Mouse (Mus musculus): ENCODE data around the gene Hoxa7. TPM values are rescaled to one million over a fixed set of nuclear protein-coding genes. Genes with fewer than 3 reads are reported as not detected.

Gene Hoxa7
- polyA plus RNA-seq, 1 experiment: 2.5 TPM

DNA sequence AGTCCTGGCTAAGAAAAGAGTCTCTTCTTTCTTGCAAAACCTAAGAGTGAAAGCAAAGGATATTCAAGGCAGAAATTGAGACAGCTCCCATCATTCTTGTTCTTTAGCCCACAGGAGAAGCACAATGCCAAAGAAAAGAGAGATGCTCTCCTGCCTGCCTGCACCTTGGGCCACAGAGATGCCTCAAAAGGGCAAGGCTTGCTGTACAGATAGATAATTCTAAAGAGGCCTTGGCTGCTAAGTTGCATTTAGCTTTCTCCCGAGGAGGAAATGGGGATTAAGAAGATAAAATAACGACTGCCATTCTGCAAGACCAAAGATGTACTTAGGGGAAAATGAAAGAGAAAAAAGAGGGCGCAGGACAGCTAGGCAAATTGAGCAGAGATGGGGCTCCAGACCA is 25.3 kb upstream of the Hoxa7 start:
- H3K27me3 ChIP-seq (ENCODE audit: control insufficient read depth, insufficient read depth, low read length): peaks cover 90% of the 10 kb centered on the region

GRCm38 (mm10) chr6:52246403-52246803 is 24.7 kb upstream of the Hoxa7 start:
- H3K4me1 ChIP-seq (ENCODE audit: control insufficient read depth, insufficient read depth, insufficient read length, low read length): no peaks in the 10 kb centered on the region; the same call in 1 of the 2 replicates
- H3K27me3 ChIP-seq (ENCODE audit: control insufficient read depth, insufficient read depth, low read length): peaks cover 90% of the 10 kb centered on the region
- H3K27ac ChIP-seq (ENCODE audit: insufficient read depth, low read depth, low read length): no peak overlapping the region
- no peak overlapping the region for H3K4me3 ChIP-seq (ENCODE audit: low read depth, low read length)
- TF ChIP-seq CTCF (IDR thresholded peaks at IDR 0.05; ENCODE audit: extremely low read depth, insufficient read length, insufficient replicate concordance, low read depth, low read length): no peak
- TF ChIP-seq POLR2A (IDR thresholded peaks at IDR 0.05; ENCODE audit: low read depth, low read length): no peak
- WGBS: 3% methylated on average over 26 of the region's 26 CpGs
- no peaks in the 10 kb centered on the region for H3K36me3 ChIP-seq (ENCODE audit: control insufficient read depth, insufficient read depth, low read length)

More for the DNA sequence above, 25.3 kb upstream of the Hoxa7 start:
- Histone ChIP-seq H3K27ac (ENCODE audit: insufficient read depth, low read depth, low read length) (no peak overlapping the region), H3K4me3 (ENCODE audit: low read depth, low read length) (no peak overlapping the region), H3K4me1 (ENCODE audit: control insufficient read depth, insufficient read depth, insufficient read length, low read length) (no peaks in the 10 kb centered on the region; the same call in 1 of the 2 replicates), H3K36me3 (ENCODE audit: control insufficient read depth, insufficient read depth, low read length) (no peaks in the 10 kb centered on the region)
- 4% methylated on average over 3 of the region's 3 CpGs for WGBS
- no peak for TF ChIP-seq CTCF (IDR thresholded peaks at IDR 0.05; ENCODE audit: extremely low read depth, insufficient read length, insufficient replicate concordance, low read depth, low read length)
- no peak for TF ChIP-seq POLR2A (IDR thresholded peaks at IDR 0.05; ENCODE audit: low read depth, low read length)

GRCm38 (mm10) chr6:52245757-52246142 is 24.1 kb upstream of the Hoxa7 start, which contains the start of gene Hoxa11:
TSS of gene Hoxa11 (minus strand) at chr6:52245810.
- TF ChIP-seq POLR2A (IDR thresholded peaks at IDR 0.05; ENCODE audit: low read depth, low read length): no peak
- no peak for TF ChIP-seq CTCF (IDR thresholded peaks at IDR 0.05; ENCODE audit: extremely low read depth, insufficient read length, insufficient replicate concordance, low read depth, low read length)
- 4% methylated on average over 20 of the region's 20 CpGs for WGBS
- Histone ChIP-seq H3K27ac (ENCODE audit: insufficient read depth, low read depth, low read length) (no peak within 1 kb of the TSS), H3K36me3 (ENCODE audit: control insufficient read depth, insufficient read depth, low read length) (no peaks in the 10 kb centered on the region), H3K4me1 (ENCODE audit: control insufficient read depth, insufficient read depth, insufficient read length, low read length) (no peaks in the 10 kb centered on the region; the same call in 1 of the 2 replicates), H3K4me3 (ENCODE audit: low read depth, low read length) (no peak within 1 kb of the TSS), H3K27me3 (ENCODE audit: control insufficient read depth, insufficient read depth, low read length) (peaks cover 93% of the 10 kb centered on the region)

DNA sequence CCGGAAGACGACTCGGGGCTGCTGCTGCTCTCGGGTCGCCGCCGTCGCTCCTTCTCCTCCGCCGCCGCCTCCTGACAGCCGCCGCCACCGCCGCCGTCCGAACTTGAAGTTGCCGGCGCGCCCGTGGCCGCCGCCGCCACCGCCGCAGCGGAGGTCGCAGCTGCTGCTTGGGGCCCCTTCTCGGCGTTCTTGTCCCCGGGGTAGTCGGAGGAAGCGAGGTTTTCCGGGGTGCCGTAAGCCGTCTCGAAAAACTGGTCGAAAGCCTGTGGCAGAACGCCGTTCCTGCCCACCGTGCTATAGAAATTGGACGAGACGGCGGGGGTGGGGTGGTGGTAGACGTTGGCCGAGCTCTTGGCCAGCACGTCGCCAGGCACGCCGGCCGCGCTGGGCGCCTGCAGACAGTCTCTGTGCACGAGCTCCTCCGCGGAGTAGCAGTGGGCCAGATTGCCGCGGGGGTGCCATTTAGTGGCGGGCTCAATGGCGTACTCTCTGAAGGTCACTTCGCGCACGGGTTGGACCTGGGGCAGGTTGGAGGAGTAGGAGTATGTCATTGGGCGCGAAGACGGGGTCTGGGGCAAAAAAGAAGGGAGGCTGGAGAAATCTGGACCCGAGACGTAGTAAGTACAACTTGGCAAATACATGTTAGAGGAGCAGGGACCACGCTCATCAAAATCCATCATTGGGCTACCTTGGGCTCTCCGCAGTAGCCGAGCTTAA is 23.5 kb upstream of the Hoxa7 start:
- no peaks in the 10 kb centered on the region for H3K36me3 ChIP-seq (ENCODE audit: control insufficient read depth, insufficient read depth, low read length)
- H3K4me1 ChIP-seq (ENCODE audit: control insufficient read depth, insufficient read depth, insufficient read length, low read length): no peaks in the 10 kb centered on the region; the same call in 1 of the 2 replicates
- WGBS: 4% methylated on average over 71 of the region's 71 CpGs
- no peak overlapping the region for H3K4me3 ChIP-seq (ENCODE audit: low read depth, low read length)
- H3K27ac ChIP-seq (ENCODE audit: insufficient read depth, low read depth, low read length): no peak overlapping the region
- TF ChIP-seq POLR2A (IDR thresholded peaks at IDR 0.05; ENCODE audit: low read depth, low read length): no peak
- H3K27me3 ChIP-seq (ENCODE audit: control insufficient read depth, insufficient read depth, low read length): peaks cover 94% of the 10 kb centered on the region

DNA sequence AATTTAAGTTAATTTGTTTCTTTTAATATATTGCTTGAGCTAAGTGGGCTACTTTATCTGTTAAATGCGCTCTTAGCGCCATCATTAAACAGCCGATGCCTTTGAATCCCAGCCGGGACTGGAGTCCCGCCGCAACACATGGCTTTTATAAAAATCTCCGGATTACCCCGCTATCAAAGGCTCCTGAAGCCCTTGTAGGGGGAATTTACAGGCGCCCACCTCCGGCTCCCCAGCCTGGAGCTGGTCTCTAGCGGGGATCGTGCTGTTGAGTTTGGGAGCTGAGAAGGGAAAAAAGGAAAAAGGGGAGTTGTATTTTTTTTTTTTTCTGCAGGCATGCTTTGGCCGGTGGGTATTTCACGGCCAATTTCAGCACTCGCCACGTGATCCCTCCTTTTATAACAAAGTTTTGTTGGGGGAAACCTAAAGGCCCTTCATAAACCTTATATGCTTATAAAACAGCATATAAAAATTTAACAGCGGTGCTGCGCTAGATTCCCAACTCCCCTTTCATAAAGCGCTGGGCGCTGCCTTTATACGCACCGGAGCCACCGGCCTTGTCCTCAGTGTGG is 22.9 kb upstream of the Hoxa7 start:
- 7% methylated on average over 23 of the region's 23 CpGs for WGBS
- H3K27ac ChIP-seq (ENCODE audit: insufficient read depth, low read depth, low read length): no peak overlapping the region
- H3K36me3 ChIP-seq (ENCODE audit: control insufficient read depth, insufficient read depth, low read length): no peaks in the 10 kb centered on the region
- no peak overlapping the region for H3K4me3 ChIP-seq (ENCODE audit: low read depth, low read length)
- peaks cover 95% of the 10 kb centered on the region for H3K27me3 ChIP-seq (ENCODE audit: control insufficient read depth, insufficient read depth, low read length)
- TF ChIP-seq CTCF (IDR thresholded peaks at IDR 0.05; ENCODE audit: extremely low read depth, insufficient read length, insufficient replicate concordance, low read depth, low read length) (no peak), POLR2A (IDR thresholded peaks at IDR 0.05; ENCODE audit: low read depth, low read length) (no peak)
- no peaks in the 10 kb centered on the region; the same call in 1 of the 2 replicates for H3K4me1 ChIP-seq (ENCODE audit: control insufficient read depth, insufficient read depth, insufficient read length, low read length)

- H3K4me3 ChIP-seq (ENCODE audit: low read depth, low read length): no peak overlapping the region
- H3K27me3 ChIP-seq (ENCODE audit: control insufficient read depth, insufficient read depth, low read length): peaks cover 92% of the 10 kb centered on the region
- no peaks in the 10 kb centered on the region for H3K4me1 ChIP-seq (ENCODE audit: control insufficient read depth, insufficient read depth, insufficient read length, low read length)
- no peaks in the 10 kb centered on the region for H3K36me3 ChIP-seq (ENCODE audit: control insufficient read depth, insufficient read depth, low read length)
- no peak overlapping the region for H3K27ac ChIP-seq (ENCODE audit: insufficient read depth, low read depth, low read length)
- WGBS: 7% methylated on average over 12 of the region's 12 CpGs
- TF ChIP-seq CTCF (IDR thresholded peaks at IDR 0.05; ENCODE audit: extremely low read depth, insufficient read length, insufficient replicate concordance, low read depth, low read length) (no peak), POLR2A (IDR thresholded peaks at IDR 0.05; ENCODE audit: low read depth, low read length) (no peak)
Observed at GRCm38 (mm10) chr6:52243681-52244121, 22.0 kb upstream of the Hoxa7 start.

GRCm38 (mm10) chr6:52242801-52243332 is 21.2 kb upstream of the Hoxa7 start:
- Histone ChIP-seq H3K4me3 (ENCODE audit: low read depth, low read length) (no peak overlapping the region), H3K36me3 (ENCODE audit: control insufficient read depth, insufficient read depth, low read length) (no peaks in the 10 kb centered on the region), H3K27me3 (ENCODE audit: control insufficient read depth, insufficient read depth, low read length) (peaks cover 87% of the 10 kb centered on the region), H3K27ac (ENCODE audit: insufficient read depth, low read depth, low read length) (no peak overlapping the region), H3K4me1 (ENCODE audit: control insufficient read depth, insufficient read depth, insufficient read length, low read length) (no peaks in the 10 kb centered on the region)
- TF ChIP-seq CTCF (IDR thresholded peaks at IDR 0.05; ENCODE audit: extremely low read depth, insufficient read length, insufficient replicate concordance, low read depth, low read length): no peak
- no peak for TF ChIP-seq POLR2A (IDR thresholded peaks at IDR 0.05; ENCODE audit: low read depth, low read length)
- WGBS: 8% methylated on average over 4 of the region's 4 CpGs

All from small intestine, adult 2 months (tissue).